Mouse (Mus musculus) neural tube, embryonic 12.5 days (tissue): ENCODE measurements around the gene Celf5. TPM values are rescaled to one million over a fixed set of nuclear protein-coding genes. Genes with fewer than 3 reads are reported as not detected.

Experiments used
- ATAC-seq: fragments of 200-750 bp; cut with Nextera tagmentation; 2 replicates; pipeline ENCODE4 v1.8.0; 2017; ENCODE audit warnings: low read depth, mild to moderate bottlenecking, moderate TSS enrichment, moderate library complexity; ENCODE audit not compliant: low FRiP score
- H3K27ac ChIP-seq: fragments of 300-500 bp; sonication (generic); 2 replicates; pipeline ENCODE4 v1.5.1; 2016
- H3K27me3 ChIP-seq: fragments of 300-500 bp; sonication (generic); replicated peaks from 2 replicates; pipeline ENCODE4 v1.6.1; 2016; ENCODE audit warnings: mild to moderate bottlenecking
- H3K36me3 ChIP-seq: fragments of 300-500 bp; sonication (generic); 2 replicates; pipeline ENCODE4 v1.6.1; 2016; ENCODE audit warnings: mild to moderate bottlenecking
- H3K4me1 ChIP-seq: fragments of 300-500 bp; sonication (generic); 2 replicates; pipeline ENCODE4 v1.6.1; 2016
- H3K4me2 ChIP-seq: fragments of 300-500 bp; sonication (generic); replicated peaks from 2 replicates; pipeline ENCODE4 v1.6.1; 2016; ENCODE audit warnings: mild to moderate bottlenecking
- H3K4me3 ChIP-seq: fragments of 300-500 bp; sonication (generic); 2 replicates; pipeline ENCODE4 v1.5.1; 2016
- H3K9ac ChIP-seq: fragments of 300-500 bp; sonication (generic); 2 replicates; pipeline ENCODE4 v1.6.1; 2016; ENCODE audit warnings: mild to moderate bottlenecking
- H3K9me3 ChIP-seq: fragments of 300-500 bp; sonication (generic); 2 replicates; pipeline ENCODE4 v1.6.1; 2016; ENCODE audit warnings: mild to moderate bottlenecking
- WGBS: fragments of 180-500 bp; shearing (Covaris S2); methylation state at CpG from one replicate; pipeline ENCODE4 v1.1.7; 2016; 5-methylcytosine and 5-hydroxymethylcytosine counted together
- polyA plus RNA-seq: library from polyadenylated mRNA; unstranded; fragments of >200 nt; fragmentation: Nextera tagmentation; extraction: Ambion mirVana; gene quantifications from 2 replicates; pipeline ENCODE4 v1.2.1, GENCODE M21; 2016

Gene Celf5
- polyA plus RNA-seq, 1 experiment from 2014 or later: 32.3 TPM

DNA sequence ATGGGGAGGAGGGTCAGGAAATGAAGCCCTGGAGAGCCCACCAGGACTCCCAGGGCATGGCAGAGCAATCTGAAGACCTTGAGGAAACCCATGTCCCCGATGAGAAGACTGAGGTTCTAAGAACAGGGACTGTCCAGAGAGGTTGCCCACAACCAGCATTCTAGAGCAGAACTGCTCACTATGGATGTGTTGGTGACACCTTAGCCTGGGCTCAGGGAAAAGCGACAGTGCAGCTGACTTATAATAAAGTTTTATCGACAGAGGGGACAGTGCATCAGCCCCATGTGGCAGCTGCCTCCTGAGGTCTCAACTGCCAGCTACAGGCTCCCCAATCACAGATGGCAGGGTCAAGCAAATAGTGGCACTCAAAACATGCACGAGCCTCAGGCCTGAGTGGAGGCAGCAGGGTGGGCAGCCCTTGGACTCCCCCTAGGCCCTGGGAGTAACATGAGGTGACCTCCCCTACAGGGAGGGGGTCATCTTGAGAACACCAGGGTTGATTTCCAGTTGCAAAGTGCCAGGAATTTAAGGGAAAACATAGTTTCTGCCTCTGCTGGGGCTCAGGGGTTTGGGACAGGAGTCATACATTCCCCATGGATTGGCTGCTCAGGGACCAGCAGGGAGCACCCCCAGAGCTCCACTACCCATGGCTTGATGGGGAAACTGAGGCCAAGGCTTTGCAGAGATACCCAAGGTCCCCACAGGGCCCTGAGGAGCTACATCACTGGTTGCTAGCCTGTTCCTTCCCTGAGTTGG, 61.3 kb downstream of the Celf5 start:
- H3K4me2 ChIP-seq: no peak overlapping the region
- H3K36me3 ChIP-seq: 0 out of 2 replicates have a peak, but pooled peaks cover 7% of the 10 kb centered on the region
- H3K27me3 ChIP-seq: peaks cover 30% of the 10 kb centered on the region
- no peak overlapping the region for H3K9ac ChIP-seq
- no peaks in the 10 kb centered on the region for H3K9me3 ChIP-seq
- H3K27ac ChIP-seq: no peak overlapping the region
- no peak for ATAC-seq
- peaks cover 54% of the 10 kb centered on the region for H3K4me1 ChIP-seq
- 75% methylated on average over 4 of the region's 4 CpGs for WGBS
- no peak overlapping the region for H3K4me3 ChIP-seq

DNA sequence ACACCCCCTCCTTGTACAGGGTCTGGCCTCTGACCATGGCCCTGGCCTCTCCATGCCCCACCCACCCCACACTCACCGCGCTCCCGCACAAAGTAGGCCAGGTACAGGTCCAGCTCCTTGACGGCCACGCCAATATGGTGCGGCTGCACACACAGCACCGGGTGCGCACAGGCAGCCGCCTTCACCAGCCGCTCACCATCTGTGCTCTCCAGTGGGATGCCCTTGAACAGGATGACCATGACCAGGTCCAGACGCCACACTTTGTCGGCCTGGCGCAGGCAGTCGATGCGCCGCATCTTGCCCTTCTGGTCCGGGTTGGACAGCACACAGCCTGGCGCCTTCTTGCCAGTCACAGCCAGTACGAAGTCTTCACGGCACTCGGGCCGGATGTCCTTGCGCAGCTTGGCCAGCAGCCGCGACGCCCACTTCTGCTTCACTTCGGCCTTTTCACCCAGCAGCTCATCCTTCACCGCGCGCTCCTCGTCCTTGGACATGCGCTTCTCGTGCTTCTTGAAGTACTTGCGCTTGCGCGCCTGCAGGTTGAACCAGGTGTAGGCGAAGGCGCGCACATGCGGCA, 62.2 kb downstream of the Celf5 start:
- peaks cover 20% of the 10 kb centered on the region for H3K27me3 ChIP-seq
- no peak overlapping the region for H3K27ac ChIP-seq
- peaks cover 54% of the 10 kb centered on the region for H3K4me1 ChIP-seq
- WGBS: 85% methylated on average over 40 of the region's 40 CpGs
- no peak overlapping the region for H3K4me3 ChIP-seq
- 0 out of 2 replicates have a peak, but pooled peaks cover 7% of the 10 kb centered on the region for H3K36me3 ChIP-seq
- no peak overlapping the region for H3K4me2 ChIP-seq
- H3K9me3 ChIP-seq: no peaks in the 10 kb centered on the region
- no peak for ATAC-seq
- no peak overlapping the region for H3K9ac ChIP-seq

DNA sequence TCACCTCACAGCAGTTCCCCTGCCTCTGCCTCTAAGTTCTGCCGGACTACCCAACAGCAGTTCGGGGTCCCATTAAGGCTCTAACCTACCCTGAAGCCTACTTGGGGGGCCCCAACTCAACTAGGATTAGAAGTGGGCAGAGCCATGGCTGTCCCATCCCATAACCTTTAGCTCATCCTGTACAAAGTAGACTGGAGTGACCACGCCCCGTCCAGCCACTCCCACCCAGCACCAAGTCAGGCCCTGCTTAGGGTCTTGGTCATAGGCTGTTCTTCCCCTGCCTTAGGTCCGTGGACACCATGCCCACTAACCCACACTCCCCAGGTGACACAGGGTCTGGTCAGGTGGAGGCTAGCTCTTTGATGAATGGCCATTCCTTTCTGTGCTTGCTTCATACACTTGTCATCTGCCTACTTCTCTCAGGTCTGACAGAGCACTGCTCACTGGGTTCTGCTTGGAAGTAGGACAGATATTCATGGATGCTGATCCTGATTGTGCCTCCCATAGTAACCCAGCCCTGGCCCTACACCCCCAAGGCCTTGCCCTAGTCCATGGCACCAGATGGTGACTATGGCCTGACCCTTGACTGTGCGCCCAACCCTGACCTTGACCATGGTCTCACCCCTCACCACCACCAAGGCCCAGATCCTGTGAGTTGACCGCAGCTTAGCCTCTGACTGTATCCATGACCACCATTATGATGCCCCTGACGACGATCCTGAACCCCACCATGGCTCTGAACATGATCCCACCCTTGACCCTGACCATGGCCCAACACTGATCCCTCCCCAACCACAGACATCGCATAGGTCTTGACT, 63.2 kb downstream of the Celf5 start:
- 0 out of 2 replicates have a peak overlapping the region, but pooled peaks have one; percentile 21 for H3K9ac ChIP-seq
- no peak overlapping the region for H3K27ac ChIP-seq
- WGBS: 92% methylated on average over 10 of the region's 10 CpGs
- H3K4me2 ChIP-seq: 0 out of 2 replicates have a peak overlapping the region, but pooled peaks have one; percentile 4
- H3K4me1 ChIP-seq: peaks cover 54% of the 10 kb centered on the region
- H3K36me3 ChIP-seq: 0 out of 2 replicates have a peak, but pooled peaks cover 7% of the 10 kb centered on the region
- ATAC-seq: no peak
- H3K9me3 ChIP-seq: no peaks in the 10 kb centered on the region
- H3K27me3 ChIP-seq: peaks cover 11% of the 10 kb centered on the region
- no peak overlapping the region for H3K4me3 ChIP-seq

DNA sequence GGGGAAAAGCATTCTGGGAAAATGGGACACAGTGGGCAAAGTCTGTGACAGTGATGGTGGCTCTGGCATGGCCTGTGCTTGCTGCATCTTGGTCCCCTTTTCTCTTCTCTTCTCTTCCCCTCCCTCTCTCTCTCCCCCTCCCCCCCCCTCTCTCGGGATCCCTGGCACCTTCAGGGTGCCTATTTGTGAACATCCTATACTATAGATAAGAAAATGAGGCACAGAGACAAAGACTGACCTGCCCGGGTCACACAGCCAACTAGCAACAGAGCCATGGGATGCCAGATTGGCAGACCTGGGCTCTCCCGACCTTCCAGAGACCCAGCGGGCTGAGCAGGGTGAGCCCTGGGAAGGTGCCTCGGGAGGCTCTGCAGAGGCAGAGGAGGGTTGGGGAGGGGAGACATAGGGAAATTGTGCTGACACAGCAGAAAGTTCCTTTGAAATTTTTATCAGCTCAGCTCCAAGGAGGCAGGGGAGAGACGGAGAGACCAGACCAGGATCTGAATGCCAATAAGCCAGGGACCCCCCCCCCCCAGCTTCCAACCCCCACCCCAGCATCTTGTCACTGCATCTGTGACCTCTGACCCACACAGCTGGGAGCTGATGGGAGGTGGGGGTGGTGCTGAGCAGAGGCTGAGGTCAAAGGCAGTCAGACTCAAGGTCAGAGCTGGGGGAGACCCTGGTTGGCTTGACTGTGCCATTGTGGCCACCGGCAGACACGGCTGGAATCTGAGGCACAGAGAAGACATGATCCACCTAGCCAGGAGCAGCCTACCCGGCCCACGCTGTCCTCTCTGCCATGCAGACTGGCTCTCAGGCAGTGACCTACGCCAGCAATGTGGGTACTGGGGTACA, 64.1 kb downstream of the Celf5 start:
- Histone ChIP-seq H3K27ac (no peak overlapping the region), H3K9ac (0 out of 2 replicates have a peak overlapping the region, but pooled peaks have one; percentile 21), H3K4me1 (peaks cover 57% of the 10 kb centered on the region), H3K4me3 (no peak overlapping the region), H3K9me3 (no peaks in the 10 kb centered on the region), H3K4me2 (peak overlapping the region; percentile 4; the same call in 1 of the 2 replicates), H3K36me3 (0 out of 2 replicates have a peak, but pooled peaks cover 7% of the 10 kb centered on the region), H3K27me3 (peaks cover 2% of the 10 kb centered on the region; the same call in 1 of the 2 replicates)
- WGBS: 39% methylated on average over 11 of the region's 11 CpGs
- no peak for ATAC-seq

DNA sequence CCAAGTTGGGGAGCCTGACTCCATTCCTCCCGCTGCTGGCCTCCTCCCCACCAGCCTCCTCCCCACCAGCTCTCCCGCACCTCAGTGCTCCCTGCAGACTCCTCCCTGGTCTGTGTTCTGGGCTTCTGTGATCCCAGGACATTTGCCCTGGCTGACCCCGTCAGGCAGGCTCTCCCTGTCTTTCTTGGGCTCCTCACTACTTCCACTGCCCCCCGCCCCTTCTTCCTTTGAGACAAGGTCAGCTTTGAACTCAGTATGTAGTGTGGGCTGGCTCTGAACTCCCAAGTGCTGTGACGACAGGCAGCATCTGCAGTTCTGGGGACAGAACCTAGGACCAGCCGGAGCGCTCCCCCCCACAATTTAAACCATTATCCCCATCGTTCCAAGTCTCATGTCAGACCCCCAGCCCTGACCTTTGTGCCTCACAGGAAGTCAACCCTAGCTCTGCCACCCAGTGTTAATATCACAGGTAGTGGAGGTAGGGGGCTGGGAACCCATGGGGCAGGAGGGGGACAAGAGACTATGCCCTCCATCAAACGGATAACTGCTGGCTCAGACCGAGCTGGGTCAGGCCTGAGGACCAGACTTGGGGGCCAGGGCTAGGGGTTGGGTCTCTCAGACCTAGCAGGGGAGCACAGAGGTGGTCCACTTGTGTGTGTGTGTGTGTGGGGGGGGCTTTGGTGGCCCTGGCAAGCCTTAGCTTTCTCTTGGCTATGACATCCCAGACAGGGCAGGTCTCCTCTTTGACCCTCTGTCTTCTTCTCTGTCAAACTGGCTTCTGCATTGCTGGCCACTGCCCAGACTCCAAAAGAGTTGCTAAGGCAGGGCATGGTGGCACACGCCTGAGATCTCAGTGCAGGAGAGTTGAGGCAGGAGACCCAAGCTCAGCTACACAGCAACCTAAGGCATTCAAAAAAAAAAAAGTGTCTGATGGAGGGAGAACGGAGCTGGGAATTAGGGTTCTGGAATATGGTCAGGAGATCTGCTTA, 65.0 kb downstream of the Celf5 start:
- Histone ChIP-seq H3K9ac (peak overlapping the region; percentile 52), H3K27me3 (no peaks in the 10 kb centered on the region), H3K36me3 (0 out of 2 replicates have a peak, but pooled peaks cover 7% of the 10 kb centered on the region), H3K27ac (0 out of 2 replicates have a peak overlapping the region, but pooled peaks have one; percentile 32), H3K4me1 (peaks cover 63% of the 10 kb centered on the region), H3K4me2 (peak overlapping the region; percentile 64), H3K9me3 (no peaks in the 10 kb centered on the region), H3K4me3 (peak overlapping the region; percentile 31)
- 47% methylated on average over 12 of the region's 12 CpGs for WGBS
- ATAC-seq: no peak

DNA sequence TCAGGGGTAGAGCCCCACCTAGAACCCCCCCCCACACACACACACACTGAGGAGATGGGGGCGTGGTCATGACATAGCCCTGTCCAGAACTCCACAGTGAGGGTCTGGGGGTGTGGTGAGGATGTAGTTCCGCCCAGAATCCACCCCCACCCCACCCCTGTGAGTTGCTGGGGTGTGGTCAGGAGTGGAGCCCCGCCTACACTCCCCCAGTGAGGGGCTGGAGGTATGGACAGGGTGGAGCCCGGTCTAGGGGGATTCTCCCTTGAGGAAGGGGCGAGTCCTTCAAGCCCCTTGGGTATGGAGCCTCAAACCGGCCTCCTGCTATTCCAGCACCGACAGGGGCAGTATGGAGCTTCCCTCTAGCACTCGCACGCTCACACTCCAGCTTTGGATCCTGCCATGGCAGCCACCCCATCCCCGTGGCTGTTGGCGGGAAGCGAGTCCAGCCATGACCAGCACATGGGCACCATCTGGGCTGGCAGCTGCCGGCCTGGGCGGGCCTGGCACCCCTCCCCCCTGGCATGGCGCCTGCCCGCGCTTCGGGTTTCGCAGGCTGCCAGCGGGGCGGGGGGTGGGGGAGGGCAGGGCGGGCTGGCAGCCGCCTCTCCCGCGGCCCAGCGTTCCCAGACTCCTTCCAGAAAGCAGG, 65.8 kb downstream of the Celf5 start:
- peak overlapping the region; percentile 31 for H3K4me3 ChIP-seq
- peak overlapping the region; percentile 32; the same call in 1 of the 2 replicates for H3K27ac ChIP-seq
- WGBS: 0% methylated on average over 20 of the region's 26 CpGs
- H3K36me3 ChIP-seq: peaks cover 7% of the 10 kb centered on the region; the same call in 1 of the 2 replicates
- peak overlapping the region; percentile 64 for H3K4me2 ChIP-seq
- peak; percentile 62 for ATAC-seq
- no peaks in the 10 kb centered on the region for H3K9me3 ChIP-seq
- H3K4me1 ChIP-seq: peaks cover 71% of the 10 kb centered on the region
- no peaks in the 10 kb centered on the region for H3K27me3 ChIP-seq
- peak overlapping the region; percentile 52 for H3K9ac ChIP-seq

DNA sequence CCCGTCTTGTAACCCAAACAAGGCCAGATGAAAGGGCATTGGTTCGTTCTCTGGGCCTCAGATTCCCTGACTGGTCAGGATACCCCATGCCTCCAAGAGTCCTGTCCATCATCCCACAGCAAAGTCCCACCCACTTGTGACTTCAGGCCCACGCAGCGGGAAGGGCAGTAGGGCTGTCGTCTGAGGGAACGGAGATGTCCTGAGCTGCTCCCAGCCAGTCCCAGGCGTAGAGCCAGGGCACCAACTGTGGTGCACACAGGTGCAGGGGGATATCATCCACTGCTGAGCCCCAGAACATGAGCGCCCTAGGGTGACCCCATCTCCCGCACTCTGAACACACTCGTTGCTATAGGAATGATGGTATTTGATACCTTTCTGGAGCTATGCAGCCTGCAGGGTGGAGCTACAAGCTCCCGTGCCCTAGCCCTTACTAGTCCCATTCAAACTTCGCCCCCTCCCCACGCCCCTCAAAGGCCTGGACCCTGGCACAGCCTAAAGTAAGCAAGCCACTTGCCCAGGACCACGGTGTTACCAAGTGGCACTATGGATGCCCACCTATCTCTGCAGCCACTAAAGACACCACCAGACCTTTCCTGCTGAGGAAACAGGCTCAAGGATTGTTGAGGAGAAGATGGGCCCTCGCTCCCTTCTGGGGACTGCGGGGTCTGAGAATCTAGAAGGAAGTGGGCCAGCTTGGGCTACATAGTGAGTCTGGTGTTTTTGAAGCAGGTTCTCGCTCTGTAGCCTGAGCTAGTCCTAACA, 66.8 kb downstream of the Celf5 start:
- Histone ChIP-seq H3K27ac (no peak overlapping the region), H3K4me1 (peaks cover 77% of the 10 kb centered on the region)
- 65% methylated on average over 17 of the region's 17 CpGs for WGBS

DNA sequence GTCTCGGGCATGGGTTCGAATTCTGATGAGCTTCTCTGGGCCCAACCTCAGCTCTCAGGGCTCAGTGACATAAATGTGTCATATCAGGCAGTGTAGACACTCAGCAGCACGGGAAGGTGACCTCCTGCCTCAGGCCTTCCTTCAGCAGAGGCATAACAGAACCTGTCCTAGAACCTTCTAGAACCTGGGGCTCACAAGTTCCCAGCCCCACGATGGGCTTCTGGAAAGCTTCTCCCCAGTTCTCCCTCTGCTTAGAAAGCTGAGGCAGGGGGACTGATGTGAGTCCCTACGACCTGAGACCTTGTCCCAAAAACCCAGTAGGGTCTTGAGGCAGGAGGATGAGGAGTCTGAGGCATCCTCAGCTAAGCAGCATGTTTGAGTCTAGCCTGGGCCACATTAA, 67.4 kb downstream of the Celf5 start:
- Histone ChIP-seq H3K36me3 (peaks cover 4% of the 10 kb centered on the region; the same call in 1 of the 2 replicates), H3K27ac (0 out of 2 replicates have a peak overlapping the region, but pooled peaks have one; percentile 17), H3K4me1 (peaks cover 77% of the 10 kb centered on the region), H3K9me3 (no peaks in the 10 kb centered on the region), H3K4me2 (0 out of 2 replicates have a peak overlapping the region, but pooled peaks have one; percentile 7), H3K27me3 (no peaks in the 10 kb centered on the region), H3K9ac (no peak overlapping the region), H3K4me3 (no peak overlapping the region)
- 81% methylated on average over 5 of the region's 5 CpGs for WGBS
- ATAC-seq: no peak

More for the DNA sequence above, 66.8 kb downstream of the Celf5 start:
- H3K4me3 ChIP-seq: no peak overlapping the region
- ATAC-seq: no peak
- no peak overlapping the region for H3K9ac ChIP-seq
- no peaks in the 10 kb centered on the region for H3K27me3 ChIP-seq
- H3K9me3 ChIP-seq: no peaks in the 10 kb centered on the region
- no peak overlapping the region for H3K4me2 ChIP-seq
- H3K36me3 ChIP-seq: peaks cover 7% of the 10 kb centered on the region; the same call in 1 of the 2 replicates

DNA sequence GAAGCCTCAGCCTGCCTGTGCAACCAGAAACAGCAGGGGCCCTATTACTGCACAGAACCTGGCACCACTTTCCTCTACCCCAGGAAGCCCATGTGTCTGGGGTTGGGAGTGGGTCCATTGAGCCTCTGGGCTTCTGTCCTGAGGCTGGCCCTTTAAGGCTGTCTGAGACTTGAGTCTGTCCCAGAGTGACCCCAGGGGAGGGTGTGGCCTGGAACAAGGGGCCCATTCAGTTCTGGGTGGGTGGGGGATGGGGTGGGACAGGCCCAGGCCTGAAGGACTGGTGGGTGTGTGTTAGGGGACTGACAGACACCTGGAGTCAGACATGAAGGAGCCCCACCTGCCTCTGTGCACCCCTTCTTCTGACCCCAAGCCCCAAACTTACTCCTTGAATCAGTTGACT, 67.8 kb downstream of the Celf5 start:
- Histone ChIP-seq H3K9me3 (no peaks in the 10 kb centered on the region), H3K9ac (no peak overlapping the region)
- no peak for ATAC-seq

More for the DNA sequence above, 67.8 kb downstream of the Celf5 start:
- Histone ChIP-seq H3K27ac (peak overlapping the region; percentile 32; the same call in 1 of the 2 replicates), H3K4me2 (0 out of 2 replicates have a peak overlapping the region, but pooled peaks have one; percentile 7), H3K4me3 (no peak overlapping the region), H3K27me3 (no peaks in the 10 kb centered on the region), H3K36me3 (no peaks in the 10 kb centered on the region; the same call in 1 of the 2 replicates), H3K4me1 (peaks cover 82% of the 10 kb centered on the region)
